Mouse (Mus musculus) megakaryocyte-erythroid progenitor cell, adult 5-6 weeks (primary cell): ENCODE results near the gene Prss28. TPM values are rescaled to one million over a fixed set of nuclear protein-coding genes. Genes with fewer than 3 reads are reported as not detected.
A peak's percentile ranks its signal among the peaks of the same experiment; 100 is the strongest.

Source experiments
- ATAC-seq: replicated peaks from 2 replicates; pipeline ENCODE4 v1.8.0; 2016; ENCODE audit warnings: mild to moderate bottlenecking, inconsistent platforms; ENCODE audit not compliant: severe bottlenecking, poor library complexity, low FRiP score, low TSS enrichment
- total RNA-seq, 2 experiments: library from RNA; stranded (forward) in 1 of 2; stranded (reverse) in 1 of 2; fragments of 200-1000, 215-1000 nt in 1 of 2; fragments of >200 nt in 1 of 2; fragmentation: Nextera tagmentation in 1 of 2; gene quantifications; 2 replicates each; pipeline ENCODE4 v1.2.3; 2014 to 2017

Prss28 gene
- total RNA-seq (2014; fragmentation: Nextera tagmentation) (not detected in 2 replicates), total RNA-seq (2017) (not detected in 2 replicates)

DNA sequence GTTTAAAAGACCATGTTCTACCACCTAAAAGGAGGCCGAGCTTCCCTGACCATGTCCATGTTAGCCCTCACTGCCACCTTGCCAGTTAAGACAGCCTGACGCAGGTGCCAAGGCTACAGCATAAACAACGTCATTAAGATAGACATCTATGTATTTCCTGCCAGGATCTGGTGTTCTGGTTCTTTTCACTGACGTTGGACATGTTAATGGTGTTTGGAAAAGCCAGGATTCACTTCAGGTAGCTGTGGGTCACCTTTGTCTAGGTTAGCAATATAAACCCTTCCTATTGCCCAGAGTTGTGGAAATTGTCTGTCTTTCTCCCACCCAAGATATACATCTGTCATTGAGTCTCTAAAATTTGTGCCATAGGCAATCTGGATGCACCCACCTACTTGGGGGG is at the start of gene Prss28:
Gene Prss28, plus strand, starts transcription at position 301 of the 400 bp plus-strand sequence.
- no peak for ATAC-seq

DNA sequence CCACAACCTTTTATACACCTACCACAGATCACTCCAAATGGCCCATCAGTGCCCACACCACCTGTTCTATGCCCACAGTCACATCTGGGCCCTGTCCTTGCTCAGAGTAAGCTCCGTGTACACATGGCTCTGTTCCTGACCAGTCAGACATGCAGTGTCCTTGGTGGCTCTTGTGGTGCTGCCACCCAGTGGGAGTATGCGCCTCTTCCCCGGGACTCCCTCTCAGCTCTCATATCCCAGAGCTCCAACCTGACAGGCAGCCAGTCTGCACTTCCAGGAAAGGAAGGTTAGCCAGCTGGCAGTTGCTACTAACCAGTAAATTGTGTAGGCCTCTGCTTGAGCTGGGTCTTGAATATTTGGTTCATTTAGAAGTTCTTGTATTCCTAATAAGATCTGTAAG is 44.0 kb upstream of the Prss28 start:
- ATAC-seq: no peak

DNA sequence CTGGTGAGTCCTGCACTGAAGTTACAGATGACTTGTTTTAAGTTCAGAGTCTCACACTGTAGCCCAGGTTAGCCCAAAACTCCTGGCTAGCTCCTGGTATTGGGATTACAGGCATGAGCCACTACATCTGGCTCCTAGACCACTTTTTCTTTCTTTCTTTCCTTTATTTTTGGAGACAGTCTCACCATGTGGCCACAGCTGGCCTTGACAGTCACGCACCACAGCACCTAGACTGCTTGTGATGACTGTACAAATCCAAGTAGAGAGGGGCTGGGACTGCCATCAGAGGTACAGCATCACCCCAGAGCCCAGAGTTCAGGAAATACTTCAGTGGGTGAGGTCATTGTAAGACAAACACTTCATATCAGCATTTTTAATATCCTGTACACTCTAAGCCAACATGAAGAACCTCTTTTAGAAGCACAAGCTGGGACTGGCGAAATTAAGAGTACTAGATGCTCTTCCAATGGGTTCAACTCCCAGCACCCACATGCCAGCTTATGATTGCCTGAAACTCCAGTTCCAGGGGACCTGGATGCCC is 37.6 kb upstream of the Prss28 start:
- no peak for ATAC-seq

DNA sequence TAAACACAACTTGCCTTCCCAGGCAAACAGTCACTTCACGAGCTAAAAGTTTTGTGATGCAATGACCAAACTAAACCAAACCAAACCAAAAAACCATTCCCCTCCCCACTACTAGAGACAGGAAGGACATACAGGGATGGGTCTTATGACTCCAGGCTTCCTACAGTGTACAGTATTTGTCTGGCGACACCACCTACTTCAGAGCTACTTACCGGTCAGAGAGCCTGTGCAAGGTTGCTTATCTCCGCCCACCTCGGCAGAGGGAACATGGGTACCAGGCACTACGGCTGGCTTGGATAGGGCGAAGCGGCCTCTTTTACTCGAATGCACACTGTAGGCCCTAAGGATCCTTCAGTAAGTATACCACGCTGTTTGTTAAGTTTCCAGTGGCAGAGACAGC is 36.1 kb upstream of the Prss28 start:
- ATAC-seq: 0 out of 2 replicates have a peak, but pooled peaks have one; percentile 27

DNA sequence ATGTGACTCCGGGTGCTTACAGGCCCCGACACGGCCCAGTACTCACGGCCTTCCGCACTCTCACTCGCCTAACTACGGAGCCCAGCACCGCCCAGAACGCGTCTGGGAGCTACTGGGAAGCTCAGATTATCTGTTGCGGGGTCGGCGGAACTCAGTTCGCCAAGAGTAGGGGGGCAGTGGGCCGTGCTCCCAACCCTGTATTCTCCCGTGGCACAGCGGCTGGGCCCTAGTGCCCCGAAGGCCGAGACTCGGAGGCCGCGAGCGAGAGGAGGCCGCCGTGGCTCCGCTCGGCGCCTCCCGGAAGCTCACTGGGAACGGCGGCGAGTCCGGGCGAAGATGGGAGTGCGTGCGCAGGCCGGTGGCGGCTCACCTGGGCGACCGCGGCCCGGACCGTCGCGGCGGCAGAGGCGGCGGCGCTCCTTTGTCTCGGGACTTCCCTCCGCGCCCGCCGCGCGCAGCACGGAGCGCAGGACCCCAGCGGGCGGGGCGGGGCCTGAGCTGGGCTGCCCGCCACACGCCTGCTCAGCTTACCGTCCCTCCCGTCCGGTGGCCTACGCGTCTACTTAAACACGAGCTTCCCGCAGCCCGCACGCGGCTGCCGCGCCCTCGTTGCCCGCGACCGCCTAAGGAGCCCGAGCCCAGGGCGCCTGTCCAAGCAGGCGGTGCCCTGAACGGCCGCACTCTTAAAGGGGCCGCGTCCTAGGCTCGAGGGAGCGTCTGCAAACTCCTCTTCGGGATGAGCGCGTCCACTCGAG is 35.3 kb upstream of the Prss28 start:
- peak; percentile 56 for ATAC-seq

DNA sequence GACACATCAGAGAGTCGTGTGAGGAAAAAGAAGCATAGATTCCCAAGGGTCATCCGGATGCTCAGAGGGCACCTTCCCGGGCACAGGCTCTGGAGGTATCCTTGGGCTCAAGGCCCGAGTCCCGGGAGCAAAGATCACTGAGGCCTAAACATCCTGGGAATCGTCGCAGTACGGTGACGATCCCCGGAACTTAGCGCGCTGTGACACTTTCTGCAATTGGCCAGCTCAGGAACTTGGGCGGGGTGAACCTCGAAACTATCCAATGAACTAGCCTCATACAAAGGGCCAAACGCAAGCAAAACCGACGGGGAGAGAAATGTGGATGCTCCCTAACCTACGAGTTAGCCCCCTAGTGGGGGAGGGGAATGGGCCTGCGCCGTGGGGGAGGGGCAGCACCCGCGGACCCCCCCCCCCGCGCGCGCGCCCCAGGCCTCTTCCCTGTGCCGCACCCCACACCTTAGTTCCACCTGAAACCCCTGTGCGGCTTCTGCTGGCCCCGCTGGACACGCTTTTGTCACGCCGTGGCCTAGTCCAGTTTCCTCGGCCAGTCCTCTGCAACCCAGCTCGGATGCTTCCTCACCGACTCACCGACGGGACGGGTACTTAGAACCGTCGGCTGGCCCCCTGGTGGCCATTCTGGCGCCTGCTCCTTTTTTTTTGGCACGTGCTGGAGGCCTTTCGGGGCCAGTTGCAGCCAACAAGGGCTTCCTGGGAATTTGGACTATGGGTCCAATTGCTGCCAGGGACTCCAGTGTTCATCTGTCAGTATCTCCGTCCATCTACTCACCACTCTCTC is 34.5 kb upstream of the Prss28 start:
- peak; percentile 66 for ATAC-seq

DNA sequence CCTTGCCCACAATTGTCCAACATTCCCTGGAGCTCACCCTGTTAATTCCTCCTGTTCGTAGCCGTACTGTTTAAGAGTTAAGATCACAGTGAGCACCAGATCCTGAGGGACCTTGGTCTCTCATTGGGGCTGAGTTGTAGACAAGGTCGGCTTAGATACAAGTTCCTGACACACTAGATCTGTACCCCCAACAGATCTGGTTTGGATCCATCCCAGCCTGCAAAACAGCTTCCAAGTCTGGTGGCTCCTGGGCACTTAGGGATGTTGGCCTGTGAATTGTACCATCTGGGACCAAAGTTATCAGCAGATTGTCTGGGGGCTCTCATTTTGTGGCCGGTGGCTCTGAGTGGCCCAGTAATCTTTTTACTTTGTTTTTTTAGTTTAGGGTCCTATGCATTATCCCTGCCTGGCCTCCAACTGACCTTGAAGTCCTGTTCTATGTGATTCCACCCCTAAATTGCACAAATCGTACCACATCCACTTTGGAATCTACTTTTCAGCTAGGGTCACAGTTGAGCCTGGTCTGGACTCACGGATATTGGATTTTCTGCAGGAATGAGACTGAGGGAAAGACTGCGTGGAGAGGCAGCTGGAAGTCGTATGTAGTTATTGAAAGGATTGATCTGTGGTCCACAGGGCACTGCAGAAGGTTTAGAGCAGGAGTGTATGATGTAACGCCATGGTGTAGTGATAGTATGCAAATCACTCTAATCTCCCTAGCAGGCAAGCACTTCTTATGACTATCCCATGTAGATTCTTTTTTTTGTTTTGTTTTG is 33.7 kb upstream of the Prss28 start, which contains the start of gene Ube2i:
Gene Ube2i, minus strand, starts transcription at position 52 of the 776 bp plus-strand sequence.
- ATAC-seq: no peak

DNA sequence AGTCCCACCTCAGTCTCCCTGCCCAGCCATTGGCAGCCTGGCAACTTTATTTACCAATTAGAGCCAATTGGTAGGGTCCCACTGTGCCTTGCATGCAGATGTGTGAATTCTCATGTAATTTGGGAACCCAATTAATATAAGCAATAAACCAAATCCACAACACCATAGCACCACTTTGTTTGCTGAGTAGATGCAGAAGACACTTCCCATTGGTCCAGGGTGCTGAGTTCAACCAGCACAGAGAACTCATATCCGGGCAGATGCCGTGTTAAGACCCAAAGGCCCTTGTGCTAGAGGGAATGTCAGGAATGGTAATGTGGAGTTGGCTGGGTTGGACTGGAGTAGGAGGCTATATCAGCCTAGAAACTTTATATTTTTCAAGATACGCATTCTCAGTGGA is 32.6 kb upstream of the Prss28 start:
- no peak for ATAC-seq

DNA sequence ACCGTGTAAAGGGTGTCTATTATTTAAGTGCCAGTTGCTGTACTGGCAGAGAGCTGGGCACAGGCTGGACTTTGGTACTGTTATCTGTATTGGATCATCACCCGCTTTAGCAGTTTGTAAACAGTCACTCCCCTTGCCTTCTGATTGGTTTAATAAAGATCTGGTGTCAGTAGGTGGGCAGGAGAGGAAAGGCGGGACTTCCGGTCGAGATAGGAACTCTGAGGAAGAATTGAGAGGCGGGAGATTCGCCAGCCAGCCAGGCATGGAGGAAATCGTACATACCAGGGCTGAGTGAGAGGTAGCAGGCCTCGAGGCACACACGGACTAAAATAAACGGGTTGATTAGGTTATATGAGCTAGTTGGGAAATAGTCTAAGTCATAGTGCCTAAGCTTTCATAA is 26.3 kb upstream of the Prss28 start:
- peak; percentile 93 for ATAC-seq

DNA sequence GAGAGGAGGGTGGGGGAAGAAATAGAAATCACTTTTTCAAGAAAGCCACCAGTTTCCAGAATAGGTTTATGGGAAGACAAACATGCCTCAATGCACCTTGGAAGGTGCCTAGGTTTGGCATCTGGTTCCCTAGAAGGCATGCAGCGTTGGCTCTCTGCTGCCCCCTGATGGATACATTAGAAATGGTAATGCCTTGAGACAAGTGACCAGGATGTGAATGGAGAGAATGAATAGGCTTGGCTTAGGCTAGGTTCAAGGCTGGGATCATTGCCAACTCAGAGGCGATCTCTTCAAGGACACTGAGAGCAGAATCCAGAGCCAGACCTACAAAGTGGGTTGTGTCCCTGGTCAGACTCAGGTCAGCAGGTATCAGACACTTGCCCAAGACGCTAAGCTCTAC is 23.4 kb upstream of the Prss28 start:
- peak; percentile 67 for ATAC-seq

DNA sequence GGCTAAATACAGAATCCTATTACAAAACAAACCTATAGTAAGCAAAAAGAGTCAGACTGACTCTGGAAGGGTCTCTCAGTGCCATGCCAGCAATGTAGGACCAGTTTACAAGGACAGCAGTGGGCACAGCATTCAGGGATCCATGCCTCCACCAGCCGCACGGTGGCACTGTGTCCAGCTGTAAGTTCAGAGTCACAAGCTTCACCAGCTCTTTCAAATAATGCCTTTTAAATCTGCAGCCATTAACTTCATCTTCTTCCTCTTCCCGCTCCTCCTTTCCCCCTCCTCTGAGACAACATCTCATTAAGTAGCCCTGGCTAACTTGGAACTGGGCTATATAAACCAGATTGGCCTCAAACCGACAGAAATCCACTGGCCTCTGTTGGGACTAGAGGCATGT is 19.6 kb upstream of the Prss28 start:
- peak; percentile 77; the same call in 1 of the 2 replicates for ATAC-seq

DNA sequence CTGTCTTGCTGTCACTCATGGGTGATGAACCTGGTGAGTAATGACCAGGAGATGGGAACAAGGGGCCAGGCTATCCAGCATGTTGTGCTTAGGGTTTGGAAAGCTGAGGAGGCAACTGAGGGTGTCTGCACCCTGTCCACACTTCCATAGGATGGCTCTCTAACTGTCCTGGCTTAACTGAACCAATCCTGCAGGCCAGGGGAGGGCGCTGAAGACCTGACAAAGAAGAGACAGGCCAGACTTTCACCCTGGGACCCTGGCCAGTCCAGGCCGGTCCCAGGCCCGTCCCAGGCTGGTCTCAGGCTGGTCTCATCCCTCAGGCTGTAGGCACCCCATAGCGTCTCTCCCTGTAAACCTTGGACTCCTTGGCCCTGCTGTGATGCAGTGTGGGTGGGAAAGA is 18.0 kb upstream of the Prss28 start:
- no peak for ATAC-seq

DNA sequence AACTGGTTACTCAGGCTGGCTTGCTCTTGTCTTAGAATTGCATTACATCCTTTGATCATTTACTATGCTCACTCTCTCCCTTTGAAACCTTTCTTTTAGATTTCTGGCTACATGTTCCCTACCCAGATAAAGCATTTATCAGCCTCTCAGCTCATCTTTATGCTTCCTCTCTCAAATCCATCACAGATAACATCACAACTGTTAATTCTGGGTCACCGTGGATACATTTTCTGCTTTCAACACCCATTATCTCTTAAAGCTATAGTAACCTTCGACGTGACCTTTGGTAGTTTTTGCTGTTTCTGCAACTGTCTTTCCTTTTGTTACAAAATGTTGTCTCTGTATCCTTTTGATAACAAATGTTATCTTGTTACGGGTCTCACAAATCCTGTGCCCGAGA is 15.0 kb upstream of the Prss28 start:
- no peak for ATAC-seq

DNA sequence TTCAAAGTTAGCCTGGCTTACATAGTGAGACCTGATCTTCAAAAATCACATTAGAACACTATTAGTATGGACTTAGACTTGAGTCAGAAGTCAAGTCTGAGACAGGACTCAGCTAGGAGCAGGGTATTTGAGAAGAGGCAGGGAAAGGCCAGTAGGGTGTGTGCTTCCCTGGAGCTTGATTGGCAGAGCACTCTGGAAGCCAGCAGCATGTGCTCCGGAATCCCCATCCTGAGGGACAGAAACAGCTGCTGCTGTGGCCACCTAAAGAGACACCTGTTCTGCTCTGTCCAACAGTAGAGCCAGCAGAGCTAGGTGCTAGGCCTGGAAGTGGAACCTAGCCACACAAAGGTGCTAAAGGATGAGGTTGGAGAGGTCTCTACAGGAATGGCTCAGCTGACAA is 14.3 kb upstream of the Prss28 start:
- ATAC-seq: no peak

DNA sequence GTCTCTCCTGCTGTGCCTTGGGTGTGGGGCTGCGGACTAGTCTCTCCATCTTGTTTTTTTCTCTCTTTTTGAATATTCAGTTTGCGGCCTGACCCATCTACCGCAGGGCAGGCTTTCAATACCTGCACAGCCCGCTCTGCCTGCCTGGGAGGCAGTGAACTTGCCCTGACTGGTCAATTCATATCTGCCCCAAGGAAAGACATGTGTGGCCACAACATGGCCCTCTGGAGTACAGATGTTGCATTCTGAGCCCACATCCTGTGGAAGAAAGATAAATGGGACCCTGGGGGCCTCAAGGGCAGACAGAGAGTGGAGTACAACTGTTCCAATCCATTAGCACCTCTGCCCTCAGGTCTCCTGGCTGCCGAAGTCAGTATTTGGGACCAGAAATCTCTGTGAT is 10.4 kb upstream of the Prss28 start, which contains the start of gene Prss34:
Gene Prss34, plus strand, starts transcription at position 301 of the 400 bp plus-strand sequence.
- ATAC-seq: no peak

DNA sequence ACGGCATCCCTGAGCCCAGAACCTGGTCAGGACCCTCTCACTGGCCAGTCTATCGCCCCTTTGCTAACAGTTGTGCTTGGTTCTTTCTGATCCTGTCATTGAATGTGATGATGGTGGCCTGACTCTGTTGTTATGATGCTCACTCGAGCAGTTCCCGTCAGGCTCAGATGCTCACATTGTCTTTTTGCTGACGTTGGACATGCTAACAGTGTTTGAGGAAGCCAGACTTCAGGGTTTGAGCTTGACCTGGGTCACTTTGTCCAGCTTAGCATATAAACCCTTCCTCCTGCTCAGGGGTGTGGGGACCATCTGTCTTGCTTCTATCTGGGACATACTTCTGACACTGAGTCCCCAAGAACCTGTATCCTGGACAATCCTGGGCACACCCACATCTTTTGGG is 9.9 kb downstream of the Prss28 start, which contains the start of gene Prss29:
Gene Prss29, plus strand, starts transcription at position 301 of the 400 bp plus-strand sequence.
- ATAC-seq: no peak

DNA sequence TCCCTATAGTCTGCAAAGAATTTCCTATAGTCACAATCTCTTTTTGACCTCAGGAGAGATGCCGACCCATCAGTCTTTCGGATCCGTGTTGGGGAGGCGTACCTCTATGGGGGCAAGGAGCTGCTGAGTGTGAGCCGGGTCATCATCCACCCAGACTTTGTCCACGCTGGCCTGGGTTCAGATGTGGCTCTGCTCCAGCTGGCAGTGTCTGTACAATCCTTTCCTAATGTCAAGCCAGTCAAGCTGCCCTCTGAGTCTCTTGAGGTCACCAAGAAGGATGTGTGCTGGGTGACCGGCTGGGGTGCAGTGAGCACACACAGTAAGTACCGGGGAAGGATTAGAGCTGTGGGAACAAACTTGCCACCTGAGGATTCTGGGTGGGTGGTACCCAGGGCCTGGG is 12.4 kb downstream of the Prss28 start:
- no peak for ATAC-seq

DNA sequence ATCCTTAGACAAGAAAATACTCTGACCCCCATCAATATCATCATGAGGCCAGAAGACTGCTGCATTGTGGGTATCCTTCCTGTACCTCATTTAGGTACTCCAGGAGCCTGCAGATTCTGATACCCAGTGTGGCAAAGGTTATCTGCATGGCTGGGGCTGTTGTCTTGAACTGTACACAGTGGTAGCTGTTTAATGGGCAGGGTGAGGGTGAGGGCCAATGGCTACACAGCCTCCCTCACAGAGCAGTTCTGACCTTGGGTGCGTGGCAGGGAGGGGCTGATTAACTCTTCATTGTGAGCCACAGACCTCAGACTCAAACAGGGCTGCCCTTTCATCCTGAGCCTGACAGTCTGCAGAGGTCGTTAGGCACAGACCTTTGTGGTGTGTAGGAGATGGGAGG is 14.5 kb downstream of the Prss28 start:
- ATAC-seq: no peak

DNA sequence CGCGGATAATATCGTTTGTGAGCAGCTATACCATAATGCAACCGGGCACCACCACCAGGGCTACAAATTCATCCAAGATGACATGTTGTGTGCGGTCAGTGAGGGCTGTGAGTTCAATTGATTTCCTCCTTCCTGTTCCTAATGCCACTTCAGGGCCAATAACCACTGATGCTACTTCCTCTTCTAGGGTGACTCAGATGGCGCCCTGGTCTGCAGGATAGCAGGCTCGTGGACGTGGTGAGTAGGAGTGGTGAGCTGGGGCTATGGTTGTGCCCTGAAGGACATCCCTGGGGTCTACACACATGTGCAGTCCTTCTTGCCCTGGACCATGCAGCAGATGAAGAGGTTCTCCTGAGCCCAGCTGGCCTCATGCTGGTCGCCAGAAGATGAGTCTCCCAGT is 23.9 kb downstream of the Prss28 start:
- ATAC-seq: no peak

DNA sequence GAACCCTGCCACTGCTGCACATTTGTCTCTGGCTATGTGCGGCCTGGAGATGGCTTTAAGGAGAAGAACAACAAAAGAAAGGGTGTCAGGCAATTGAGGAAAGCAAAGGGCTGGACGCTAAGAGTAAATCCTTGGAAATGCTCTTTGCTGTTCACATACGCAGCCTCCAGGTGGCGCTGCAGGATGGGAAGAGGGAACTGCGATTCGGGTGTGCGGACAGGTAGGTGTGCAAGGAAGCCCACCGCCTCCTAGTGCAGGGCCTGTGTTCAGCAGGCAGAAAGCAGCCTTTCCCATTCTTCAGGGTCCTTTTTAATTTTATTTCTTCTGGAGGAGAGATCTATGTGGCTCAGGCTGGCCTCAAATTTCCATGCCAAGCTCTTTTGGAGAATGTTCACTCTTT is 25.5 kb downstream of the Prss28 start:
- ATAC-seq: peak; percentile 68
